Mouse (Mus musculus): ENCODE data around the gene Nup62.

The Nup62 gene

GRCm38 (mm10) chr7:44815721-44816469 is at the start of gene Nup62, which contains the start of gene Il4i1:
TSS of gene Nup62 (plus strand) at chr7:44816088.
TSS of gene Il4i1 (plus strand) at chr7:44816387.
- peak; percentile 100 for DNase-seq (ENCODE audit: low spot score)

- DNase-seq (ENCODE audit: low spot score), result no peak
These were observed 47.8 kb upstream of the Nup62 start for GRCm38 (mm10) chr7:44768129-44768528.

GRCm38 (mm10) chr7:44770046-44770578 is 45.8 kb upstream of the Nup62 start:
- DNase-seq (ENCODE audit: low spot score), result peak; percentile 91

- DNase-seq (ENCODE audit: low spot score), result no peak
These were observed 43.2 kb upstream of the Nup62 start for GRCm38 (mm10) chr7:44772591-44773204.

GRCm38 (mm10) chr7:44776849-44777498 is 38.9 kb upstream of the Nup62 start:
- no peak for DNase-seq (ENCODE audit: low spot score)

GRCm38 (mm10) chr7:44780101-44780500 is 35.8 kb upstream of the Nup62 start:
- DNase-seq (ENCODE audit: low spot score), result no peak

GRCm38 (mm10) chr7:44789531-44789930 is 26.4 kb upstream of the Nup62 start:
- no peak for DNase-seq (ENCODE audit: low spot score)

GRCm38 (mm10) chr7:44790066-44790465 is 25.8 kb upstream of the Nup62 start:
- no peak for DNase-seq (ENCODE audit: low spot score)

GRCm38 (mm10) chr7:44792781-44793180 is 23.1 kb upstream of the Nup62 start:
- no peak for DNase-seq (ENCODE audit: low spot score)

GRCm38 (mm10) chr7:44808927-44809326 is 7.0 kb upstream of the Nup62 start:
- DNase-seq (ENCODE audit: low spot score), result no peak

GRCm38 (mm10) chr7:44809466-44809865 is 6.4 kb upstream of the Nup62 start:
- no peak for DNase-seq (ENCODE audit: low spot score)

- DNase-seq (ENCODE audit: low spot score), result no peak
These were observed 5.5 kb upstream of the Nup62 start for GRCm38 (mm10) chr7:44810365-44810764.

- DNase-seq (ENCODE audit: low spot score), result no peak
These were observed 4.9 kb upstream of the Nup62 start for GRCm38 (mm10) chr7:44810819-44811557.

GRCm38 (mm10) chr7:44812651-44813325 is 3.1 kb upstream of the Nup62 start:
- no peak for DNase-seq (ENCODE audit: low spot score)

- no peak for DNase-seq (ENCODE audit: low spot score)
These were observed 1.9 kb upstream of the Nup62 start for GRCm38 (mm10) chr7:44813985-44814384.

GRCm38 (mm10) chr7:44814423-44814822 is 1.5 kb upstream of the Nup62 start:
- no peak for DNase-seq (ENCODE audit: low spot score)

GRCm38 (mm10) chr7:44814952-44815553 is 835 bp upstream of the Nup62 start:
- peak; percentile 13 for DNase-seq (ENCODE audit: low spot score)

- peak; percentile 67 for DNase-seq (ENCODE audit: low spot score)
These were observed 658 bp downstream of the Nup62 start, which contains the start of gene Atf5 for GRCm38 (mm10) chr7:44816470-44817021. TSS of gene Atf5 (minus strand) at chr7:44816658.

- DNase-seq (ENCODE audit: low spot score), result no peak
These were observed 1.6 kb downstream of the Nup62 start for GRCm38 (mm10) chr7:44817441-44817840.

- DNase-seq (ENCODE audit: low spot score), result no peak
These were observed 2.3 kb downstream of the Nup62 start for GRCm38 (mm10) chr7:44818164-44818563.

All from embryo, embryonic 10.5 days (tissue).